Mouse (Mus musculus): Measurements from ENCODE around the gene 1700056E22Rik. TPM values are rescaled to one million over a fixed set of nuclear protein-coding genes. Genes with fewer than 3 reads are reported as not detected.

1700056E22Rik gene
- polyA plus RNA-seq, 1 experiment from 2014 or later: 1.3 TPM

DNA sequence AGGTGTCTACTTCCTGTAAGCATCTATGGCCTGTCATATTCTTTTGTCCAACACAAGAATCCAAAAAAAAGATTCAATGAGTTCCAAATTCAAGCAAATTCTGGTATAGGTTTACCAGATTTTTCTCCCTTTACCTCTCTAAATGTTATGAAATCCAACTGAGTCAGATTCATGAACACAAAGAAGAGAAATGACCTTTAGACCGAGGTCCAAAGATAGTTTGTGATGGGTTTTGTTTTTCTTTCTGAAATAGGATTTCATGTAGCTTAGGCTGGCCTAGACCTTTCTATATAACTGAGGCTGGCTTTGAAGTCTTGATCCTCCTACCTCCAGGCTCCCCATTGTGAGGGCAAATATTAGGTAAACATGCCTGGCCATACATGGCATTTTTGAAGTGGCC is 27.8 kb upstream of the 1700056E22Rik start:
- Histone ChIP-seq H3K4me3 (no peak overlapping the region), H3K4me1 (replicated peaks) (peaks cover 16% of the 10 kb centered on the region), H3K36me3 (no peaks in the 10 kb centered on the region), H3K27ac (no peak overlapping the region), H3K9ac (no peak overlapping the region), H3K27me3 (no peaks in the 10 kb centered on the region), H3K4me2 (no peak overlapping the region), H3K9me3 (no peaks in the 10 kb centered on the region)
- no peak for ATAC-seq (ENCODE audit: low FRiP score)
- 84% methylated on average over 1 of the region's 1 CpGs for WGBS

DNA sequence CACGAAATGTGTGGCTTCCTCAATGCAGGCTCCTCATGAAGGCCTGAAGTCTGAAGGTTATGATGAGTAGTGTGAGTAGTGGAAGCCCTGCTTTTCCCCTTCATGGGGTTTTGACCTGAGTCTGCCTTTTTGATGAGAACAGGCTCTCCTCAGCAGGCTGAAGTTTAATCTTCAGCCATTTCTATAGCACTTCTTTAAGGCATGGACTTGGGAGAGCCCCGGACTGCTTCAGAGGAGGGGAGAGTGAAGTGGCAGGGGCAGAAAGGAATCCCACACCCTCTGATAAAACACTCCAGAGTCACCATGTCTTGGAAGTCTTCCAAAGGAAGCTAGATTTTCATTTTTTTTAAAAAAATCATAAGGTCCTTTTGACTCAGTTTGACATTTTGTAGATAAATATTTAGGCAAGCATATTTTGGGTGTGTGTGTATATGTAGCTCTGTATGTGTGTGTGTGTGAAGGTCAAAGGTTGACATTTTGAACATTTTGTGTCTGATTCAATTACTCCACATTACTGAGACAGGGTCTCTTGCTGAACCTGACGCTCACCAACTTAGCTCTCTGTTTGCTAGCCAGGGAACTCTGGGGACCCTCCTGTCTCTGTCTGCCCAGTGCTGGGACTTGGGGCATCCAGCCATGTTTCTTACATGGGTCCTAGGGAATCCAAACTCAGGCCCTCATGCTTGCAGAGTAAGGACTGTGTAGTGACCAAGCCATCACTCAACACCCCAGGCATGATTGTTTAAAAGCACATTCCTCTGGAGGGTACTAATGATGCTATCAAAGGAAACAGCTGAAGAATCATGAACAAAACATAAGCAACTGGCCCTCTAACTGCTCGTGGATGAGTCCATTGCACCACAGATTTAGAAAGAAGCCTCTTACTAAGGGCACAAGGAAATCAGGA is 27.0 kb upstream of the 1700056E22Rik start:
- no peak overlapping the region for H3K27ac ChIP-seq
- WGBS: 77% methylated on average over 4 of the region's 4 CpGs
- no peaks in the 10 kb centered on the region for H3K27me3 ChIP-seq
- ATAC-seq (ENCODE audit: low FRiP score): no peak
- H3K4me3 ChIP-seq: no peak overlapping the region
- no peak overlapping the region for H3K9ac ChIP-seq
- no peak overlapping the region for H3K4me2 ChIP-seq
- H3K9me3 ChIP-seq: no peaks in the 10 kb centered on the region
- H3K4me1 ChIP-seq (replicated peaks): peaks cover 8% of the 10 kb centered on the region
- H3K36me3 ChIP-seq: no peaks in the 10 kb centered on the region

DNA sequence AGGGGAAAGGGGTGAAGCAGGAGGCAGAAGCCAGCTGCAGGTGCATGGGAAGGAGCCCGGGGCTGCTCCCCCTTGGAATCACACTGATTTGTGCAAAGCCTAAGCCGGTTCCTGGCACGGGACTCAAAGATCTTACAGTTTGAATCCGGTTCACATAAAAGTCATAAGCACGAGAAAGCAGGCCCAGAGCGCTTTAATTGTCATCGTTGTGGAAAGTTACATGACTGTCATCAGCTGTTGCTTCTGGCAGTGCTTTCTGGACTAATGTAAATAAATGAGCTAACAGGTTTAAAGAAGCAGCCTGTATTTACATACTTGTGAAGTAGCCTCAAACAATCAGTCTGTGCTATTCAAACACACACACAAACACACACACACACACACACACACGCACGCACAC is 26.3 kb upstream of the 1700056E22Rik start:
- Histone ChIP-seq H3K27ac (no peak overlapping the region), H3K36me3 (no peaks in the 10 kb centered on the region), H3K4me3 (no peak overlapping the region), H3K9ac (no peak overlapping the region), H3K4me2 (no peak overlapping the region), H3K27me3 (no peaks in the 10 kb centered on the region), H3K9me3 (no peaks in the 10 kb centered on the region), H3K4me1 (replicated peaks) (0 out of 2 replicates have a peak, but pooled peaks cover under 1% of the 10 kb centered on the region)
- ATAC-seq (ENCODE audit: low FRiP score): no peak
- WGBS: 81% methylated on average over 7 of the region's 9 CpGs

DNA sequence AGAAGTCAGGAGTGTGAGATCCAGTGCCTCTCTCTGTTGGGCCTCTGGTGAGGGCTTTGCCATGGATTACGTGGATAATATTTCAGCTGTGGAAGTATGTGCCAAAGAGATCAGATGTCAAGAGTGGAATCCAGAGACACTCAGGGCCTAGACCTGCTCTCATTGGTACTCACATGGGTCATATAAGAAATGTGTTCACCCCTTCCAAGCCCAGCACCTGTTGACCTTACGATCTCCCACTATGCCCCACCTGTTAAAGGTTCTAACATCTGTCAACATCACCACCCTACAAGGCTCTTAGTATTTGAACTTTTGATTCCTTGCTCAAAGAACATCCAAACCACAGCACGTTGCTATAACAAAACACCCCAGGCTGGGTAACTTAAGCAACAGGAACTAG is 25.7 kb upstream of the 1700056E22Rik start:
- WGBS: 91% methylated on average over 3 of the region's 3 CpGs
- Histone ChIP-seq H3K36me3 (no peaks in the 10 kb centered on the region), H3K9me3 (no peaks in the 10 kb centered on the region), H3K4me3 (no peak overlapping the region), H3K9ac (no peak overlapping the region), H3K4me1 (replicated peaks) (no peaks in the 10 kb centered on the region), H3K4me2 (no peak overlapping the region), H3K27me3 (no peaks in the 10 kb centered on the region), H3K27ac (no peak overlapping the region)
- ATAC-seq (ENCODE audit: low FRiP score): no peak

DNA sequence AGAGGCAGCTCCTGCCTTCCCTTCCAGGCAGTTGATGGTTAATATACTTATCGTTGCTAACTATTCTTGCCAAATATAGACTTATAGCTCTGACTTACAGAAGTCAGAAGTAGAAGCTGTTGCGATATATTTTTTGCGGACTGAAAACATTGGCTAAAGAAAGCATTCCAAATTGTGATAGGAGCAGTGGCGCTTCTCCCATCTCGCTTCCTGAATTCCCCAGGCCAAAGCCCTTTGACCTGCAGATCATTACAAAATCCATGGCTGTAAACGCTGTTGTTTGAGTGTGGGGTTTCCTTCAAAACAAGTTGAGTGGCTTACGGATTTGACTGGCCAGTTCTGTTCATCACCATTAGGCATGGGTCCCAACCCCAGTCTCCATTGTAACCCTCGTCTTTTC is 24.1 kb upstream of the 1700056E22Rik start:
- Histone ChIP-seq H3K36me3 (no peaks in the 10 kb centered on the region), H3K4me2 (no peak overlapping the region), H3K27ac (no peak overlapping the region), H3K4me3 (no peak overlapping the region), H3K27me3 (no peaks in the 10 kb centered on the region), H3K9me3 (no peaks in the 10 kb centered on the region), H3K9ac (no peak overlapping the region), H3K4me1 (replicated peaks) (no peaks in the 10 kb centered on the region)
- WGBS: 80% methylated on average over 8 of the region's 8 CpGs
- ATAC-seq (ENCODE audit: low FRiP score): no peak

DNA sequence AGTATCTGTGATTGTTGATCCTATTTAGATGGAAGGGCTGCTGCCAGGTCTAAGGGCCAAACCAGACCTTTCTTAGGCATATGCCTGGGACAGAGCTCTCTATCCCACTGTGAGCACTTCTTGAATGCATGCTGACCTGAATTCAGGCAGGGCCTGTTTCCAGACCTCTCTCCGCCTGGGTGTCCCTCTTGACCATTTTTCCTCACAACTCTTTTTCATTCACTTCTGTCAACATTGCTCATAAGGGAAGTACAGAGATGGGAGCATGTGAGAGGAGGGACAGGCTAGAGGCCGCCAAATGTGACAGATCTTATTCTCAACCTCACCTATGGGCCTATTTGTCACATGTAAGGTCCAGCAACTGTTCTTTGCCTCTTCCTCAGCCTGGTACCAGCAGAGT is 20.1 kb upstream of the 1700056E22Rik start:
- Histone ChIP-seq H3K4me2 (no peak overlapping the region), H3K9me3 (no peaks in the 10 kb centered on the region), H3K4me3 (no peak overlapping the region), H3K36me3 (no peaks in the 10 kb centered on the region), H3K27ac (no peak overlapping the region), H3K4me1 (replicated peaks) (peaks cover 7% of the 10 kb centered on the region), H3K9ac (no peak overlapping the region), H3K27me3 (no peaks in the 10 kb centered on the region)
- 95% methylated on average over 2 of the region's 2 CpGs for WGBS
- no peak for ATAC-seq (ENCODE audit: low FRiP score)

DNA sequence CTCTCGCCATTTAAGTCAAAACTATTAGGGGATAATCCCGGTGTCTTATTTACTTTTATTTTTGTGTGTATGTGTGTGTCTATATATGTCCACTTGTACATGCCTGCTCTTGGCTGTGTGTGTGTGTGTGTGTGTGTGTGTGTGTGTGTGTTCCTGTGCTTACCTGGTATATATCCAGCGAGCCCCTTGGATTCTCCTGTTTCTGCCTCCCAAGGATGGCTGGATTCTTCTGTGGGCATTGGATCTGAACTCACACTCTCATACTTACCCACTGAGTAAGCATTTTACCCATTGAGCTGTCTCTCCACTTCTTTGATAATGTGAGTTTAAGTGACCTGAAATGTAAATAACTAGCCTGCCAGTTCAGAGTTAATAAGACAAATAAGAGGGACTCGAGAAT is 19.6 kb upstream of the 1700056E22Rik start:
- Histone ChIP-seq H3K4me2 (no peak overlapping the region), H3K27ac (no peak overlapping the region), H3K9ac (no peak overlapping the region), H3K9me3 (no peaks in the 10 kb centered on the region), H3K4me3 (no peak overlapping the region), H3K27me3 (no peaks in the 10 kb centered on the region), H3K4me1 (replicated peaks) (peaks cover 7% of the 10 kb centered on the region), H3K36me3 (no peaks in the 10 kb centered on the region)
- WGBS: 92% methylated on average over 4 of the region's 4 CpGs
- no peak for ATAC-seq (ENCODE audit: low FRiP score)

DNA sequence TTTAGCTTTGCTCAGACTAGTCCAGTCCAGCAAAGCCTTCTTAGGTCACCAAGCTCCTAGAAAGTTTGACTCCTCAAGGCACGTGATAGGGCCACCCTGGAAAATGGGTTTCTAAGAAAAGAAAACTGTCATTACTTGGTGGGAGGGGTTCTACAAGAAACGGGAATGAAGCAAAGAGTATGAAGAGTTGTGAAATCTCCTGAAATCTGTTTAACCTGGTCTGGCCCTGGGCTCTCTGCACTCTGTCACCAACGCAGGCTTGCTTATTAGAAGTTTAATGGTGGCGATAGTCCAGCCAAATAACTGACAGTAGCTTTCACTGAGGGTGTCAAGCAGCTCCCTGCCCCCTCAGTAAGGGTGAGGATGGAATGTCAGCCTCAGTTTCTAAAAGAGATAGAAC is 19.0 kb upstream of the 1700056E22Rik start:
- H3K9me3 ChIP-seq: no peaks in the 10 kb centered on the region
- no peak overlapping the region for H3K4me2 ChIP-seq
- H3K36me3 ChIP-seq: no peaks in the 10 kb centered on the region
- ATAC-seq (ENCODE audit: low FRiP score): no peak
- no peak overlapping the region for H3K9ac ChIP-seq
- peaks cover 7% of the 10 kb centered on the region for H3K4me1 ChIP-seq (replicated peaks)
- H3K4me3 ChIP-seq: no peak overlapping the region
- no peaks in the 10 kb centered on the region for H3K27me3 ChIP-seq
- no peak overlapping the region for H3K27ac ChIP-seq
- WGBS: 88% methylated on average over 4 of the region's 4 CpGs

DNA sequence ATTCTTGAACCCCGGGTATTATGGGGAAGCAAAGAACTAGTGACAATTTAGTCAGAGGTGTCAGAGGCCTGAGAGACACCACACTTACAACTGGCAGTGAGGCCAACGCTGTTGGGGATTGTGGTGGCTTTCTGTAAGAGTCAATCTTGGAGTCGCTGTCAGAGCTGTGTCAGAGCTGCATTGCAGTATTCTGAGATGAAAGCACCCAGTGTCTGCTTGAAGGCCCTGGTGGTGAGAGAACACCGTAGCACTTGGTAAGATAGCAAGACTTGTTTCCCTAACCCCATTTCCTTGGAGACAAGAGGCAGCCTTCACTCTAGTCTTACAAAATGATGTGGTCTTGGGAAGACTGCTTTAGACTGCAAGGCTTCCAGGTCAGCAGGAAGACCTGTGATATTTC is 18.2 kb upstream of the 1700056E22Rik start:
- Histone ChIP-seq H3K36me3 (no peaks in the 10 kb centered on the region), H3K4me1 (replicated peaks) (peaks cover 7% of the 10 kb centered on the region), H3K27me3 (no peaks in the 10 kb centered on the region), H3K27ac (no peak overlapping the region), H3K4me3 (no peak overlapping the region), H3K9ac (no peak overlapping the region), H3K9me3 (no peaks in the 10 kb centered on the region), H3K4me2 (no peak overlapping the region)
- 80% methylated on average over 4 of the region's 4 CpGs for WGBS
- ATAC-seq (ENCODE audit: low FRiP score): no peak

DNA sequence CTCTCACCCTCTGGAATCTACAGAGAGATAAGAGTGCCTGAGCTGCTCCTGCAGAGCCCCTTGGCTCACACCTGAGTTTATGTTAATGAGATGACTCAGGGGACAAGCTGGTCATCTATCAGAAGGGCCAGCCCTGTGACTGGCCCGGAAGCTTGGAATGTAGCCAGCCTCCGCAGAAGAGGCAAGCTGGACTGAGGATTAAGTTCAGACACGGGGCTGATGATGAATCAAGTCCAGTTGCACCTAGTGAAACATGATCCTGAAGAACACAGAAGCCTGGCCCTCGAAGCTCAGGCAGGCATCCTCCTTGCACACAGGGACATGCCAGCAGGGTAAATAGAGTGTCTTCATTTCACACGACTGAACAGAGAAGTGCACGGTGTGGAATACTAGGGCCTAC is 17.7 kb upstream of the 1700056E22Rik start:
- Histone ChIP-seq H3K9me3 (no peaks in the 10 kb centered on the region), H3K36me3 (no peaks in the 10 kb centered on the region), H3K27me3 (no peaks in the 10 kb centered on the region), H3K4me2 (no peak overlapping the region), H3K27ac (no peak overlapping the region), H3K4me3 (no peak overlapping the region), H3K9ac (no peak overlapping the region), H3K4me1 (replicated peaks) (peaks cover 7% of the 10 kb centered on the region)
- 52% methylated on average over 6 of the region's 6 CpGs for WGBS
- no peak for ATAC-seq (ENCODE audit: low FRiP score)

DNA sequence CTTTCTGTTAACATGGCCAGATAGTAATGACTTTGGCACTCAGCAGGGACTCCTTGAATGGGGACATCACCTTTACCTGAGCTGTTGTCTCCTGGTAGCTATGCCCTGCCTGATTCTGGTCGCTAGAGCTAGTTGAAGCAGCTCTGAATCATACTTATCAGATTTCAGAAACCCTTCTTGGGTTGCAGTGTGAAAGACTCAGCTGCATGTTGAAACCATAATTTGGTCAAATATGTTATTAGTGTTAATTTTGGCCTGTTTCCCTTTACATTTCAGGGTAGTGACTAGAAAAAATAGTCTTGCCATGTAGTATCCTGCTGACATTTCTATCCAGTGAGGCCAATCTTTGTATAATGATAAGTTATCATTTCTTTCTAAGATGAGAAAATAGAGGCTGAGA is 17.2 kb upstream of the 1700056E22Rik start:
- WGBS: 82% methylated on average over 1 of the region's 1 CpGs
- H3K27me3 ChIP-seq: no peaks in the 10 kb centered on the region

DNA sequence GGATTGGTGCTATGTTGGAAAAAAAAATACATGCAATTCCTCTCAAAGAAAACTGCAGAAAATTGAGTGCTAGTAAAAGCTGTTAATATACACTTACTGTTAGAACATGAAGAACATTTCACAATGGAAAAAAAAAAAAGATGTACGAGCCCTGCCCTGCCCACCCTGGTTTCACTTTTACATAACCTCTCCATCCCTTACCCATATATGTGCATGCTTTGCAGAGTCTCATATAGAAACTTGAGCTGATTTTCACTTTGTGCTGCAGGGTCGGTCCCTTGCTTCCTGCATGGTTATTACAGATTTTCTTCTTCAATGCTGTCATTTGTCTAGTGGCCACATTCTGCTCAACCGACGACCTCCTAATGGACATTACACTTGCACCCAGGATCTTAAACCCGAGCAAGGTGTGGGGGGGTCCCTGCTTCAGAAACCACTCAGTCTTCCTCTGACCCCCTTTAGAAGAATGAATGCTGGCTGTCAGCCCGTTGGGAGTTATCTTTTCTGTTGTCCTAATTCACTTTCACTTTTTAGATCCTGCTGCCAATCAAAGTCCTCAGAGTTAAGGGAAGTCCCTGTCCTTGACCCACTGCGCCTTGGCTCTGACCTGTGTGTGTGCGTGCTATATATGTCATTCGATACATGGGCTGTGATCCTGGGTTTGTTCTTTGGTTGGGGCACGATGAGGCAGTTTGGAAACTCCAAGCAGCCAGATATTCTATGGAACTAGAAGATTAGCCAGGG is 14.7 kb upstream of the 1700056E22Rik start:
- Histone ChIP-seq H3K9me3 (no peaks in the 10 kb centered on the region), H3K4me2 (no peak overlapping the region), H3K36me3 (no peaks in the 10 kb centered on the region), H3K4me3 (no peak overlapping the region), H3K4me1 (replicated peaks) (peaks cover 7% of the 10 kb centered on the region), H3K9ac (no peak overlapping the region), H3K27me3 (no peaks in the 10 kb centered on the region), H3K27ac (no peak overlapping the region)
- 84% methylated on average over 10 of the region's 10 CpGs for WGBS
- no peak for ATAC-seq (ENCODE audit: low FRiP score)

More for the DNA sequence above, 17.2 kb upstream of the 1700056E22Rik start:
- no peak overlapping the region for H3K9ac ChIP-seq
- peaks cover 7% of the 10 kb centered on the region for H3K4me1 ChIP-seq (replicated peaks)
- H3K4me3 ChIP-seq: no peak overlapping the region
- no peak overlapping the region for H3K4me2 ChIP-seq
- no peaks in the 10 kb centered on the region for H3K36me3 ChIP-seq
- ATAC-seq (ENCODE audit: low FRiP score): no peak
- H3K27ac ChIP-seq: no peak overlapping the region
- H3K9me3 ChIP-seq: no peaks in the 10 kb centered on the region

Measured in hindbrain, embryonic 13.5 days (tissue).